Mouse (Mus musculus): ENCODE measurements around the gene Mybl2. TPM values are rescaled to one million over a fixed set of nuclear protein-coding genes. Genes with fewer than 3 reads are reported as not detected.
"Not testable (repeated sequence)": the region's sequence is repeated elsewhere in the genome, so short reads cannot be mapped to it uniquely, and the experiment has no call there.

The Mybl2 gene
- polyA plus RNA-seq, 1 experiment from 2014 or later: 6.5 TPM

DNA sequence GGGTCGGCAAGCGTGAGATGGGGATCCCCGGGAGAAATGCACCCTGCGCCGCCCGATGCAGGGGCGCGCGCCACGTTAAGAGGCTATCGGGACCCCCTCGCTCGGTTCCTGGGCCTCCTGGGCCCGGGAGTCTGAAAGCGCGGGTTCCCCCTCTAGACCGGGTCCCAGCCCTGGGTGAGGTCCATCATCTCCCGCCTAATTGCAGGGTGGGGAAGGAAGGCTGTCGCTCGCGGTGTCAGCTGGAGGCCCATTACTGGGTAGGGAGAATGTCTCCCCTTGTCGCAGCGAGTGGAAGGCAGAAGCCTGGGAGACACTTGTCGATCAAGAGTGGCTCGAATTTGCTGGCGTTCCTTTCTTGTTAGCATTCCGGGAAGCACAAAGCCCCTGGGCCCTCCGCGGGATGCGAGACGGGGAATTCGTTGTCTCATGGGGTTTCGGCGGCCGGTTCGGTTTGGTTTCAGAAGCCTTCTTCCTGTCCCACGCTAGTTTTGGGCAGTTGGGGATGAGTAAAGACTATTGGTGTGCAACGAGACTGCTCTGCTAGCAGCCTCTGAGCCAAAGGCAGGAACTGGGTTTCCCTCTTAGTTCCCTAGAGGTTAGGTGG is 506 bp downstream of the Mybl2 start:
- ATAC-seq (ENCODE audit: low FRiP score): peak; percentile 21; the same call in 1 of the 2 replicates
- Histone ChIP-seq H3K36me3 (0 out of 2 replicates have a peak, but pooled peaks cover 3% of the 10 kb centered on the region), H3K4me2 (peak overlapping the region; percentile 100), H3K9me3 (no peaks in the 10 kb centered on the region), H3K27ac (no peak overlapping the region), H3K27me3 (peaks cover 19% of the 10 kb centered on the region), H3K9ac (peak overlapping the region; percentile 63), H3K4me1 (replicated peaks) (peaks cover 20% of the 10 kb centered on the region), H3K4me3 (peak overlapping the region; percentile 63)
- WGBS: 1% methylated on average over 31 of the region's 38 CpGs

- peak overlapping the region; percentile 100 for H3K4me2 ChIP-seq
- H3K9me3 ChIP-seq: no peaks in the 10 kb centered on the region
- peaks cover 19% of the 10 kb centered on the region for H3K27me3 ChIP-seq
- H3K36me3 ChIP-seq: no peaks in the 10 kb centered on the region
- 43% methylated on average over 5 of the region's 5 CpGs for WGBS
- peak overlapping the region; percentile 63 for H3K4me3 ChIP-seq
- no peak overlapping the region for H3K27ac ChIP-seq
- peaks cover 20% of the 10 kb centered on the region for H3K4me1 ChIP-seq (replicated peaks)
- no peak for ATAC-seq (ENCODE audit: low FRiP score)
- peak overlapping the region; percentile 63; the same call in 1 of the 2 replicates for H3K9ac ChIP-seq
Observed at GRCm38 (mm10) chr2:163055715-163056114, 1.2 kb downstream of the Mybl2 start.

- WGBS: 88% methylated on average over 9 of the region's 9 CpGs
- Histone ChIP-seq H3K27me3 (peaks cover 19% of the 10 kb centered on the region), H3K4me3 (no peak overlapping the region), H3K4me1 (replicated peaks) (peaks cover 20% of the 10 kb centered on the region), H3K27ac (no peak overlapping the region), H3K9me3 (no peaks in the 10 kb centered on the region), H3K9ac (no peak overlapping the region), H3K36me3 (no peaks in the 10 kb centered on the region), H3K4me2 (no peak overlapping the region)
- ATAC-seq (ENCODE audit: low FRiP score): no peak
Observed at GRCm38 (mm10) chr2:163056584-163056983, 2.1 kb downstream of the Mybl2 start.

GRCm38 (mm10) chr2:163058981-163059380 is 4.5 kb downstream of the Mybl2 start:
- ATAC-seq (ENCODE audit: low FRiP score); H3K36me3 ChIP-seq; H3K4me2 ChIP-seq; H3K9me3 ChIP-seq; H3K4me3 ChIP-seq; H3K9ac ChIP-seq; H3K27ac ChIP-seq: not testable (repeated sequence)
- WGBS: 92% methylated on average over 7 of the region's 7 CpGs
- peaks cover 15% of the 10 kb centered on the region for H3K4me1 ChIP-seq (replicated peaks)
- peaks cover 14% of the 10 kb centered on the region for H3K27me3 ChIP-seq

- H3K27ac ChIP-seq: no peak overlapping the region
- no peaks in the 10 kb centered on the region for H3K36me3 ChIP-seq
- ATAC-seq (ENCODE audit: low FRiP score): no peak
- no peak overlapping the region for H3K4me2 ChIP-seq
- H3K9ac ChIP-seq: no peak overlapping the region
- no peaks in the 10 kb centered on the region for H3K9me3 ChIP-seq
- WGBS: 84% methylated on average over 6 of the region's 6 CpGs
- peaks cover 2% of the 10 kb centered on the region; the same call in 1 of the 2 replicates for H3K27me3 ChIP-seq
- 0 out of 2 replicates have a peak, but pooled peaks cover 2% of the 10 kb centered on the region for H3K4me1 ChIP-seq (replicated peaks)
- H3K4me3 ChIP-seq: no peak overlapping the region
Observed at GRCm38 (mm10) chr2:163060630-163061029, 6.1 kb downstream of the Mybl2 start.

DNA sequence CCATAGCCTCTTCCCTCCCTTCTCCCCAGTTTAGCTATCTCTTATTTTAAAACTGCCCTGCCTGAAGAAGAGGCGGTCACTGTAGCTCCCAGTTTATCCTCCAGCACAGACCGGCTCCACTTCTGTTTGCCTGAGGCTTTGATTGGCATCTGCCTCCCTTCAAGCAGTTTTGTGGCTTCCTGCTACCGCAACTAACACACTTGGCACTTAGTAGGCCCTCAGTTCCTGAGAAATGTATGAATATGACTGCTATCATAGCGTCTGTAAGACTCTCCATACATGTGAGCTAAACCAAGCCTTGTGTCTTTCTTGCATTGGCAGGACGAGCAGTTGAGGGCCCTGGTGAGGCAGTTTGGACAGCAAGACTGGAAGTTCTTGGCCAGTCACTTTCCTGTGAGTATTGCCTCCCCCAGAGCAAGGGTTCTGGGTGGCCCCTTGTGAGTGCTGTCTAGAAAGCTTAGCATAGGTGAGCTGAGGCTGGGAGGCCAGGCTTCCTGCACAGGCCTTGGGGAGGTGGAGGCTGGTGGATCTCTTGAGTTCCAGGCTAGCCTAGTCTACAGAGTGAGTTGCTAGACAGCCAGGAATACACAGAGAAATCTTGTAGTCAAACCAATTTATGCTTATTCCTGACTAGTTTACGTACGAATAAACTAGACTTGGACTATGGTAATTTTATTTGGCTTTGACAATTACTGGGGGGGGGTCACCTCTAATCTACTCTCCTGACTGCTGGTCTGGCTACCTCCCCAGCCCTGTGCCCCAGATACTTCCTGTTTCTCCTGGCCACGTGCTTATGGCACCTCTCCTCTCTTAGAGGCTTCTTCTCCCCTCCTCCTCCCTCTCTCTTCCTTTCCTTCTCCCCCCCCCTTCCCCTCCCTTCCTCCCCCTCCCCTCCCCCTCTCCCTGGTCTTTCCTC is 7.0 kb downstream of the Mybl2 start:
- 88% methylated on average over 8 of the region's 8 CpGs for WGBS
- ATAC-seq (ENCODE audit: low FRiP score): no peak

GRCm38 (mm10) chr2:163062119-163062508 is 7.6 kb downstream of the Mybl2 start:
- Histone ChIP-seq H3K4me1 (replicated peaks) (no peaks in the 10 kb centered on the region), H3K4me2 (no peak overlapping the region), H3K9ac (no peak overlapping the region), H3K9me3 (no peaks in the 10 kb centered on the region), H3K4me3 (no peak overlapping the region), H3K27me3 (no peaks in the 10 kb centered on the region), H3K36me3 (0 out of 2 replicates have a peak, but pooled peaks cover 2% of the 10 kb centered on the region), H3K27ac (no peak overlapping the region)
- no peak for ATAC-seq (ENCODE audit: low FRiP score)
- WGBS: 71% methylated on average over 6 of the region's 6 CpGs

More for the DNA sequence above, 7.0 kb downstream of the Mybl2 start:
- no peak overlapping the region for H3K27ac ChIP-seq
- H3K27me3 ChIP-seq: no peaks in the 10 kb centered on the region
- no peak overlapping the region for H3K4me2 ChIP-seq
- H3K9ac ChIP-seq: no peak overlapping the region
- no peaks in the 10 kb centered on the region for H3K4me1 ChIP-seq (replicated peaks)
- H3K36me3 ChIP-seq: no peaks in the 10 kb centered on the region
- no peaks in the 10 kb centered on the region for H3K9me3 ChIP-seq
- H3K4me3 ChIP-seq: no peak overlapping the region

GRCm38 (mm10) chr2:163066326-163066725 is 11.8 kb downstream of the Mybl2 start:
- H3K4me1 ChIP-seq (replicated peaks): no peaks in the 10 kb centered on the region
- H3K4me3 ChIP-seq: no peak overlapping the region
- no peak overlapping the region for H3K4me2 ChIP-seq
- H3K36me3 ChIP-seq: 0 out of 2 replicates have a peak, but pooled peaks cover 6% of the 10 kb centered on the region
- H3K27ac ChIP-seq: no peak overlapping the region
- no peaks in the 10 kb centered on the region for H3K27me3 ChIP-seq
- no peak overlapping the region for H3K9ac ChIP-seq
- ATAC-seq (ENCODE audit: low FRiP score): no peak
- WGBS: 90% methylated on average over 6 of the region's 6 CpGs
- H3K9me3 ChIP-seq: no peaks in the 10 kb centered on the region

DNA sequence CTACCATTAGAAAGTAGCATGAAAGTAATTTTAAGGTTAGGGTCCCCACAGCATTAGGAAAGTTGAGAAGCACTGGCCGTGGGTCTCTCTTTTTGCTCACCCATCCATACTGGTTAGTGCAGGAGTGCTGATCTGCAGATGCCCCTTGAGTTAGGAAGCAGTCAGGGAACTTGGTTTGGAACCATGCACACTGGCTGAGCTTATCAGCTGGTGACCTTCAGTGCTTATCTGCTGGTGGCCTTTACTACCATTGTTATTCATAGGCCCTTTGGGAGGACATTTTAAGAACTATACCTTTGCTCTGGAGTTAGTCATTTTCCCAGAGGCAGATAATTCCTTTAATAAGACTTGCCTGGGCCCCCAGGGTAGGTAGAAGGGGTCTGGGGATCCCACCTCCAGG is 12.7 kb downstream of the Mybl2 start:
- Histone ChIP-seq H3K27me3 (no peaks in the 10 kb centered on the region), H3K4me2 (no peak overlapping the region), H3K27ac (no peak overlapping the region), H3K9me3 (no peaks in the 10 kb centered on the region), H3K4me3 (no peak overlapping the region), H3K36me3 (0 out of 2 replicates have a peak, but pooled peaks cover 6% of the 10 kb centered on the region), H3K9ac (no peak overlapping the region), H3K4me1 (replicated peaks) (no peaks in the 10 kb centered on the region)
- 91% methylated on average over 1 of the region's 1 CpGs for WGBS
- ATAC-seq (ENCODE audit: low FRiP score): no peak

GRCm38 (mm10) chr2:163070213-163070612 is 15.7 kb downstream of the Mybl2 start:
- Histone ChIP-seq H3K27me3 (no peaks in the 10 kb centered on the region), H3K27ac (no peak overlapping the region), H3K4me2 (no peak overlapping the region), H3K36me3 (0 out of 2 replicates have a peak, but pooled peaks cover 6% of the 10 kb centered on the region), H3K4me1 (replicated peaks) (no peaks in the 10 kb centered on the region), H3K4me3 (no peak overlapping the region), H3K9me3 (no peaks in the 10 kb centered on the region), H3K9ac (no peak overlapping the region)
- no peak for ATAC-seq (ENCODE audit: low FRiP score)
- WGBS: 90% methylated on average over 3 of the region's 3 CpGs

GRCm38 (mm10) chr2:163071590-163071989 is 17.1 kb downstream of the Mybl2 start:
- 80% methylated on average over 3 of the region's 3 CpGs for WGBS
- H3K4me2 ChIP-seq: no peak overlapping the region
- H3K27me3 ChIP-seq: no peaks in the 10 kb centered on the region
- ATAC-seq (ENCODE audit: low FRiP score): no peak
- H3K9ac ChIP-seq: no peak overlapping the region
- H3K4me3 ChIP-seq: no peak overlapping the region
- H3K36me3 ChIP-seq: 0 out of 2 replicates have a peak, but pooled peaks cover 6% of the 10 kb centered on the region
- H3K9me3 ChIP-seq: no peaks in the 10 kb centered on the region
- H3K4me1 ChIP-seq (replicated peaks): no peaks in the 10 kb centered on the region
- no peak overlapping the region for H3K27ac ChIP-seq

DNA sequence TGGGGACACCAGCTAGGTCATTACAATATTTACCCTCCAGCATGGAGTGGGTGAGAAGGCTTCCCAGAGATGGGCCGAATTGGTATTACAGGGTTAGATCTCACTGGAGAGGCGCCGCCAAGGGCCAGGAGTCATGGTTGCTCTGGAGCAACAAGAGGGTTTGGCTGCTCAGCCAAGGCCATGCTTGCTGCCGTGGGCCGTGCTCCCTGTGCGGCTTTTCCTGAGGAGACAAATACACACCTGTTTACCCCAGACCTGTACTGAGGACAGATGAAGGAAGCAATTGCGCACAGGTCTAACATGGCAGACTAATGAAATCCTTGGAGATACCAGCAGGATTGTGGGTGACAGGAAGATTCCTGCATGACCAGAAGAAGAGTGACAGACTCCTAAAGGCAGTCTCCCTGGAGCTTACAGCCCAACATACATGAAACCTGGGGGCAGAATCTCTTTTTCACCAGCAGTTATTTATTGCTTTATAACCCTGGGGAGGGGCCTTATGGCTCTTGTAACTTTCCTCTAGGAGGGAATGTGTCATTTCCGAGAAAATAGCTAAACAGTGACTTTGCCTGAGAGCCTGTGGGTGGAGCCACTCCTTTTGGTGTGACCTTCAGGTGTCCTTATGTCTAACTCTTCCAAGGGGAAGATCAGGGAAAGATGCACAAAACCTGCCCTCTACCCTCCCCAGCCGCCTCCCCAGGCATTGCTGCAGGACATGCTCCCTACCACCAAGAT is 18.7 kb downstream of the Mybl2 start:
- H3K4me3 ChIP-seq: no peak overlapping the region
- WGBS: 94% methylated on average over 9 of the region's 9 CpGs

More for the DNA sequence above, 18.7 kb downstream of the Mybl2 start:
- Histone ChIP-seq H3K36me3 (no peaks in the 10 kb centered on the region), H3K27ac (no peak overlapping the region), H3K27me3 (no peaks in the 10 kb centered on the region), H3K4me1 (replicated peaks) (no peaks in the 10 kb centered on the region), H3K9ac (no peak overlapping the region), H3K9me3 (no peaks in the 10 kb centered on the region), H3K4me2 (no peak overlapping the region)
- no peak for ATAC-seq (ENCODE audit: low FRiP score)

Measured in hindbrain, embryonic 13.5 days (tissue).